Mouse (Mus musculus) layer of hippocampus, adult 9-10 months (tissue): Measurements from ENCODE around the gene Ctps.

Experiments used
- DNase-seq: peaks from one replicate; pipeline ENCODE4 v3.0.0; 2022; ENCODE audit warnings: low spot score

Gene Ctps

DNA sequence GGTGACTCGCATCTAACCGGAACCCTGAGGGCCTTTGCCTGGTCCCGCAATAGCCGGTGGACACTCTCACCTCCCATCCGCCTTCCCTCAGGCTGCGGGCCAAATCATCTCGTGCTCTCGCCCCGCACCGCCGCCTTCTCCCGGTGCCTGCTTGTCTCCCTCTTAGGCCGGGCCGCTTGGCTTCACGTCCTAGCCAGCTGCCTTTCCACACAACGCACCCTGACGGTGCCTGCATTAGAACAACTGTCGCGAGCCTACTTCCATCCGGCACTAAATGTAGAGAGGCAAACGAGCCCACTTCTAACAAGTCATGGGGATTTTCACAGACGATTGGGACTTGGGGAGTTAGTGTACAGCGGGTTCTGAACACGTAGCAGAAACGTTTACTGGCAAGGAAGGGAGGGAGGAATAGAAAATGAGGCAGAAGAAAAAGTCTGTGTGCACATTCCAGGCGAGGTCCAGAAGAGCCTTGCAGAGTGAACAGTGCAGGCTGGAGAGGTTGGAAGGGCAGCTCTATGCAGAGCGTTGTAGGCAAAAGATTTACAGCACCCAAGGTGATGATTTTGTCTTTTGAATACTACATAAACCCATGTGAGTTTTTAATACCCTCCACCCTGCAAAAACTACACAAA is 478 bp upstream of the Ctps start:
- peak; percentile 54 for DNase-seq

DNA sequence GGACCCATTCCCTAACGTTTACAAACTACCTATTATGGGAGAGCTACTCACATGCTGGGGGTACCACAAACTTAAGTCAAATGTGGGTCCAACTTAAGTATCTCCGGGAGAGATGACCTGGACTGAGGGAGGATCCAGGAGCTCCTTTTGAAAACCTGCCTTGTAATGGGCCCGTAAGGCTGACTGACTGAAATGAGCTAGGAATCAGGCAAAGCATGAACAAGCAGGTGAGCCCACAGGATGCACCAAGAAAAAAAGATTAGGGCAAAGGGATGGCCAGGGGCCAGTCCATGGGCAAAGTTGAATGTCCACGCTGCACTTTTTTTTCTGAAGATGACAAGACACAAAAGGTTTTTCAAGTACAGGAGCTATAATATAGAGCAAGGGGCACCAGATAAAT is 1.1 kb downstream of the Ctps start:
- DNase-seq, result no peak

- DNase-seq, result no peak
Measured at GRCm38 (mm10) chr4:120568005-120568404, 2.1 kb downstream of the Ctps start.

- DNase-seq, result no peak
Measured at GRCm38 (mm10) chr4:120565726-120566125, 4.3 kb downstream of the Ctps start.

GRCm38 (mm10) chr4:120556592-120556991 is 13.5 kb downstream of the Ctps start:
- DNase-seq, result no peak

GRCm38 (mm10) chr4:120544896-120545295 is 25.2 kb downstream of the Ctps start:
- no peak for DNase-seq

- no peak for DNase-seq
Measured at GRCm38 (mm10) chr4:120538664-120539063, 31.4 kb downstream of the Ctps start.

DNA sequence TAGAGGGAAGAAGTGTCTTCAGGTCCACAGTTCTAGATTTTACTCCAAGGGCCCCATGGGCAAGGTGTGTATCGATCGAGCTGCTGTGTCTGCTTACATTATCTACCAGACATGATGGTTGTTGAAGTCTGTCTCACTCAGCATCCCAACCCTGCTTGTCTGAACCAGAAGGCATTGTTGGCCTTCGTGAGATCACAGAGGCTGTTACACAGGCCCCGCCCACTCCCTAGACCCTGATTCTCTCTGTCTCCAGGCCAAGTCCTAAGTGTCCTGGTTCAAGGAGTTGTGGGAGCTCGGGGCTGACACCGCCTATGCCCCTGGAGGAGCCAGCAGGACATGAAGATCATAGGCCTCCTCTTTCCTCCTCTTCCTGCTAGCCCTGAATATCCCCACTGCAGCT is 38.1 kb downstream of the Ctps start, which contains the start of gene Slfnl1:
Gene Slfnl1 (plus strand): TSS at position 246 of the 400 bp plus-strand sequence.
- DNase-seq, result no peak

DNA sequence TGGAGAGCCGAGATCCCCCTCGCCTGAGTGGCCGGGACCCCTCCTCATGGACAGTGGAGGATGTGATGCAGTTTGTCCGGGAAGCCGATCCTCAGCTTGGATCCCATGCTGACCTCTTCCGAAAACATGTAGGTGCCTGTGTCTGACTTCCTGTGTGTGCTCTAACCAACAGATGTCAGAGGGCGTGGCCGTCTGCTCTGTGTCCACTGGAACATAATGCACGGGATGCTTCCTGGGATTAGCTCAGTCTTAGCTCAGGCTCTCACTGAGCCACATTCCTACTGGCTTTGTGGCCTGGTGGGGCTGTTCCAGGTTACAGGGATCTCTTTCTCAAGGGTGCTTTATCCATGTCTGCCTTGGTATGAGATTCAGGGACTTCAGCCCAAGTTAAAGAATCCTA is 41.9 kb downstream of the Ctps start:
- DNase-seq, result no peak

DNA sequence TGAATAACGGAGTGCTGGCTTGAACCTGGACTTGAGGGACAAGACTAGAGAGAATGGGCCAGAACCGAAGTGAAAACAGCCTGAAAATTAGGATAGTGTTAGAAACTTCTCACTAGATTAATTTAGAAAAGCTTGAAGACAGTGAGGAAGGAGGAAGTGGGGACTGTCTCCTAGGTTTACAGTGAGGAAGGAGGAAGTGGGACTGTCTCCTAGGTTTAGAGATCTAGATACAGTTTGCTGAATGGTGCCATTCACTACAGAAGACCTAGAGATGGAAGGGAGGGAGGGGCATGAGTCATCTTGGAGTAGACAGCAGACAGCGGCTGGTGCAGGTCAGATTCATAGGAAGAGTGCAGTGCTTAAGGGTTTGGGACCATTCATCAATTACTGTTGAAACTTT is 47.0 kb downstream of the Ctps start:
- DNase-seq, result no peak

DNA sequence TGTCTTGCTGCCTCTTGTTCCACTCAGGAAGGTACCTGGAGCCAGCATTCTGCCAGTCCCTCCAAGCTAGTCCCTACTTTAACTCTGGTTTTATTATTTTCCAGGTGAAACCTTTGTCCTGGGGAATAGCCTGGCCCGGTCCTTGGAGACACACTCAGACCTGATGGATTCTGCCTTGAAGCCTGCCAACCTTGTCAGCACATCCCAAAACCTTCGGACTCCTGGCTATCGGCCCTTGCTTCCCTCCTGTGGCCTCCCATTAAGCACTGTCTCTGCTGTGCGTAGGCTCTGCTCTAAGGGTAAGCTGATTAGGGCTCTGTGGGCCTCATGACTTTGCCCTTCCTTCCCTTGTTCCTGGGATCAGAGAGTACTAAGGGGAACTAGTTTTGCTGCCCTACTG is 47.7 kb downstream of the Ctps start:
- no peak for DNase-seq

GRCm38 (mm10) chr4:120521761-120522160 is 48.3 kb downstream of the Ctps start:
- no peak for DNase-seq

- no peak for DNase-seq
Measured at GRCm38 (mm10) chr4:120517335-120517734, 52.7 kb downstream of the Ctps start.

GRCm38 (mm10) chr4:120516907-120517306 is 53.2 kb downstream of the Ctps start:
- no peak for DNase-seq

- no peak for DNase-seq
Measured at GRCm38 (mm10) chr4:120516491-120516890, 53.6 kb downstream of the Ctps start.

DNA sequence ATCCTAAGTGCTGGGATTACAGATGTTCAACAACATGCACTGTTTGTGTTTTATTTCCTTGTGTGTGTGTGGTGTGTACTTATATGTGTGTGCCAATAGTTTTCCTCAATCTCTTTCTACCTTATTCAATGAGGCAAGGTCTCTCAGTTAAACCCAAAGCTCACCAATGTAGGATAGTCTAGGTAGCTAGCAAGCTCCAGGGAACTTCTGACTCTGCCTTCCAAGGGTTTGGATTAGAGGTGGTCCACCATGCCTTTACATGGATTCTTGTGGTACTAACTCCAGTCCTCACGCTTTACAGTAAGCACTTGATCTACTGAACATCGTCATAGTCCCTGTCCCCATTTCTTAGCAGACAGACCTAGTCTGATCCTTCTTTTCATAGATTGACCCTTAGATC is 55.7 kb downstream of the Ctps start:
- DNase-seq, result no peak

- DNase-seq, result no peak
Measured at GRCm38 (mm10) chr4:120511203-120511602, 58.9 kb downstream of the Ctps start.

- DNase-seq, result no peak
Measured at GRCm38 (mm10) chr4:120506955-120507354, 63.1 kb downstream of the Ctps start.
